Mouse (Mus musculus) urinary bladder, postnatal 25 days (tissue): ENCODE results near the gene Vps13d.
A peak's percentile ranks its signal among the peaks of the same experiment; 100 is the strongest.
"Not testable (repeated sequence)": the region's sequence is repeated elsewhere in the genome, so short reads cannot be mapped to it uniquely, and the experiment has no call there.

ENCODE experiments used
- DNase-seq: peaks from one replicate; pipeline ENCODE4 v3.0.0; 2022; ENCODE audit warnings: low spot score

Gene Vps13d

GRCm38 (mm10) chr4:145211076-145211475, 16.3 kb upstream of the Vps13d start:
- DNase-seq = no peak

DNA sequence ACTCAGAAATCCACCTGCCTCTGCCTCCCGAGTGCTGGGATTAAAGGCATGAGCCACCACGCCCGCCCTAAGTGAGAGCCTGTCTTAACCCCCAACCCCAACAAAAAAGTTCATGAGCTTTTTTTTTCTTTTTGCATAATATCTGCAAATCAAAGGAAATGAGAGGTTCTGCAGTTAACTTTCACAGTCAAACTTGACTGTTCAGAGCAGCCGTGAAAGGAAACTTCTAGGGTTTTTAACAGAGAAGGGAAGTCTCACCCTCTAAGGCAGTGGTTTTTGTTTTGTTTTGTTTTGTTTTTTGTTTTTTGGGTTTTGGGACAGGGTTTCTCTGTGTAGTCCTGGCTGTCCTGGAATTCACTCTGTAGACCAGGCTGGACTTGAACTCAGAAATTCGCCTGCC, 15.8 kb upstream of the Vps13d start:
- no peak for DNase-seq

GRCm38 (mm10) chr4:145209690-145210088, 14.9 kb upstream of the Vps13d start:
- DNase-seq = no peak

DNA sequence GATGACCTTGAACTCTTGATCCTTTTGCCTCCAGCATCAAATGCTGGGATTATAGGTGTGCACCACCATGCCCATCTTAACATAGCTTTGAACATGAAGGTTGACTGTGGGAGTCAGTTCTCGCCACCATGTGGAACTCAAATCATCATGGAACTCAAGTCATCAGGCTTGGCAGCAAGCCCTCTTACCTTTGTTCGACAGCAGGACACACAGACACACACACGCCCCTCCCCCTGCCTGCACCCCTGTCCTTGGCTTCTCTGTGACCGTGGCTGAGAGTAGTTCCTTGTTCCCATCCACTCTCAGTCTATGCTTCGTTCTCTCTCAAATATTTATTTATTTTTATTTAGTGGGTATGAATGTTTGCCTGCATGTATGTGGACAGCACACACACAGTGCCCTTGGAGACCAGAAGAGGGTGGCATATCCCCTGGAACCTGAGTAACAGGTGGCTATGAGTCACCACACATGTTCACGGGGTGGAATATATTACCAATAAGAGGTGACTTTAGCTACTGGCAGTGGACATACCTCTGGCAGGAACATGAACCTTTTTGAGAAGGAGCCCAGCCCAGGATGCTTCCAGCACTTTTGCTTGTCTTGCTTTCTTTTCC, 14.4 kb upstream of the Vps13d start:
- DNase-seq = no peak

GRCm38 (mm10) chr4:145207718-145208371, 13.0 kb upstream of the Vps13d start:
- DNase-seq = no peak

DNA sequence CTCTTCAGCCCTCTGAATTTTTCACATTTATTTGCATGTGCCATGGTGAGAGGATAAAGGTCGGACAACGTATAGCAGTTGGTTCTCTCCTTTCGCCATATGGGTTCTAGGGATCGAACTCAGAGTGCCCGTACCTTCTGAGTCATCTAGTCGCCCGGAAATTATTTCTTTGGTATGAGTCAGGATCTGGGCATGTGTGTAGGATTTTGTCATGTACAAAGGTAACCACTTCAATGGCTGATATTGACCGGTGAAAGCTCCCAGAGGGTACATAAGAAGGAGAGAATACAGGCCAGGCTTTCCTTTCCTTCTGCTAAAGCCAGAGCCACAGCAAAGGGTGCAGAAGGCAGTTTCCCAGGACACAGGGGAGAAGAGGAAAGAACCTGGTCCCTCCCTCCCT, 10.0 kb upstream of the Vps13d start:
- DNase-seq = no peak

GRCm38 (mm10) chr4:145203305-145203704, 8.5 kb upstream of the Vps13d start:
- no peak for DNase-seq

DNA sequence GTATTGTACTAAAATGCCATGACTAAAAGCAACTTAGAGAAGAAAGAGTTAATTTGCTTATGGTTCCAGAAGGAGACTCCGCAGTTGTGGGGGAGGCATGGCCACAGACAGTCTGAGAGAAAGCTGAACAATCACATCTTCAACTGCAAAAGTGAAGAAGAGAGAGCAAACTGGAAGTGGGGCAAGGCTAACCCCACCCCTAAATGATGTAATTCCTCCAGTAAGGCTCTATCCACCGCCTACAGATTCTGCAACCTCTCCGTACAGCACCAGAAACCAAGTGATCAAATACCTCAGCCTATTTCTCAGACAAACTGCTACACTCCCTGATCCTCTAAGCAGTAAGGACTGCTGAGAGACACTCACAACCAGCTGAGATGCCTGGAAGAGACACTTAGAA, 6.6 kb upstream of the Vps13d start:
- DNase-seq = no peak

DNA sequence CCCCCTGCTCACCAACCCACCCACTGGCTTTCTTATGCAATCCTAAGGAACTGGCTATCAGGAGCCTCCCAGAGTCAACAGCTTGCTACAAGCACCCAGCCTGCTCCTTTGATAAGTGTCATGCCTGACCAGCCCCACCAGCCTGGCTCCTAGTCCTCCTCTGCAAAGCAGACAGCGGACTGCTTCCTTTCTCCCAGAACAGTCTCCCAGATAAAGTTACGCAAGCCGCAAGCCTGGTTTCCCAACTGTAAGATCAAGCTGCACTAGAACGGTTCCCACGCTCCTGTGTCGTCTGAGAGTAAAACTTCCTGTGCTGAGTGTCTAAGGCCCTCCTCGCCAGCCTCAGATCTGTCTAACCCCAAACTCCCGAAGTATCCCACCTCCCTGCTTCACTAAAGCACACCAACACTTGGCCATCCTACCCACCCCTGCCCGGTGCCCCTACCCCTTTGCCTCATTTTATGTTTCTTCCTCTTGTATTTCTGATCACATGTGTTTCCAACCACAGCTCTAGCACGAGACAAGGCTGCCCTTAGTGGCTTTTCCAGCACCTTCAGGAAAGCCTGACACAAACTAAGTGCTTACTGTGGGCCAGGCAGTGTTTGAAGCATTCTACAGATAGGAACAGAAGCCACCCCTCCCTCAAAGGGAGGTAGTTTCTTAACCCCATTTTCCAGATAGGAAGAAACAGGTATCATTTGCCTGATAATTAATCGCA, 5.3 kb upstream of the Vps13d start:
- no peak for DNase-seq

DNA sequence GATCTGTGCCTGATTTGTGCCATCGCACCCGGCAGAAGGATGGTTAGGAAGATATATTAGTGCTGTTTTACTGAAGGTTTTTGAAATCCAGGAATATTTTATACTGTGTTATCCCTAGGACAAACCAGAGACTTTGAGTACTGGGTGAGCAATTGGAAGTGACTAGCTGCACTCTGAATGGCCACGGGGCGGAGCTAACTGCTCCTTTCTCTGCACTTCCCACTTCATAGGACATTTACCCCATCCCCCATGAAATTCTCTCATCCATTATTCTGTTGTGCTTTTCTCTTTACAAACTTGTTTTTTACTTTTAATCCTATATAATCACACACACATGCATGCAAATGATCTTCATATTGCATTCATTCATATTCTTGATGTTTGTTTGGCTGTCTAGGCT, 1.8 kb upstream of the Vps13d start:
- DNase-seq = no peak

GRCm38 (mm10) chr4:145195172-145195571, 367 bp upstream of the Vps13d start:
- no peak for DNase-seq

GRCm38 (mm10) chr4:145193991-145194511, 754 bp downstream of the Vps13d start:
- DNase-seq = peak; percentile 19

- no peak for DNase-seq
These were observed 1.4 kb downstream of the Vps13d start for GRCm38 (mm10) chr4:145193406-145193805.

DNA sequence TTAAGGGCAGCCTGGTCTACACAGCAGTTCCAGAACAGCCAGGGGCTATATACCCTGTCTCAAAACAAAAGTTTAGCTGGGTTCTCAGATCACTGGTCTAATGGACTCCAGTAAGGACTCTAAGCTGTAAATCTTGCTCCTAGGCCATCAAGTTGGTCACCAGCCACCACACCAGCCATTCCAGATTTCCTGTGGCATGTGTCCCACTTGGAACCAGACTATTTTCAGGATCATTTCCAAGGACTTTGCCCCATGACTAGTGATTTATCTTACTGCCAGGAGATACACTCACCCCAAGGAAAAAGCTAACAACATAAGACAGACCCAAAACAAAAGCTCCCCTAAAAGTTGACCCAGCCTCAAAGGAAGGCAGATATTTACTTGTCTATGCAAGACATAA, 2.1 kb downstream of the Vps13d start:
- DNase-seq = no peak

- no peak for DNase-seq
These were observed 6.2 kb downstream of the Vps13d start for GRCm38 (mm10) chr4:145188561-145188960.

DNA sequence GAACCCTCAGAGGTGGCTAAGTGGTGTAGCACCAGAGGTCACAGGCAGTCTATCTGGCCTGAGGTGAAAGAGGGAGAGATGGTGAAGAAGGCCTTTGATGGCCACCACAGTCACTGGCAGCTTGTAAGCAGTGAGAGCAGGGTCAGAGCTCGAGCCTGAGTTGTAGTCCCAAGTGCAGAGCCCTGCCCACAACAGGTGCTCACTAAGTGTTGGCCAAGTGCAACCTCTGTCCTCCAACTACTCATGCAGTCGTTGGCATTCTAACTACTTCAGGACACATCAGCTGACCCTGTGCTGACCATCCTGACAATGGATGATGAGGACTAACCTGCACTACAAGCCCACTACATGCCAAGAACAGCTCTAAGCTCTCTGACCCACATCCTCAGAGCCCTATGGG, 7.2 kb downstream of the Vps13d start:
- DNase-seq = no peak

- no peak for DNase-seq
These were observed 15.8 kb downstream of the Vps13d start for GRCm38 (mm10) chr4:145178918-145179549.

GRCm38 (mm10) chr4:145165542-145165941, 29.3 kb downstream of the Vps13d start:
- DNase-seq = not testable (repeated sequence)

DNA sequence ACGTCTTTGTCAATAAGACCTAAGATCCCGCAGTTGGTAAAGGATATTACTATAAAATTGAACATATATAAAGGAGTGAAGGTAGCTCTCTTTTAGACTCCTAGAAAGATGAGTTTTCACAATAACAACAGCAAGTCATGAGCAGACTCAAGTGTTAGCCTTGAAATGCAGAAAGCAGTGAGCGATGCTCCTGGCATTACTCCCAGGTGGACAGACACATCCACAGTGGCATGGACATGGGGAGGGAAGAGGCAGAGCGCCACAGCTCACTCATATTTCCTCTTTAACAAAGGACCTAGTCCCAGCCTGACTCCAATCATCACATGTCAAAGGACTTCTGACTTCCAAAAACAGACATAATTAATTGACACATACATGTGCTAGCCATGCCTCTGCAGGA, 30.7 kb downstream of the Vps13d start:
- no peak for DNase-seq

- DNase-seq = no peak
These were observed 33.6 kb downstream of the Vps13d start for GRCm38 (mm10) chr4:145161243-145161642.

- peak; percentile 37 for DNase-seq
These were observed 38.8 kb downstream of the Vps13d start for GRCm38 (mm10) chr4:145155956-145156355.

DNA sequence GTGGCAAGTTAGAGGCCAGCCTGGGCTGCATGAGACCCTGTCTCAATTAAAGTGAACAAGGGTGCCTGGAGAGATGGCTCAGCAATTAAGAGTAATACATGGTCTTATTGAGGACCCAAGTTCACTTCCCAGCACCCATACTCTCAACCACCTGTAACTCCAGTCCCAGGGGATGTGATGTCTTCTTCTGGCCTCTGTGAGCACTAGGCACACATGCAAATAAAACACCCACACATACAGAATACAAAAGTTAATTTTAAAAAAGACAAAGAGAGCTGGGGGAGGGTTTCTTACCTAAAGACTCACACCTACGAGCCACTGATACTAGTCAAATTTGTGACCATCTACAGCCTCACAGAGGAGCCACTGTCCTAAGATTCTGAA, 43.7 kb downstream of the Vps13d start:
- DNase-seq = no peak
